Mouse (Mus musculus) urinary bladder, postnatal 10 days (tissue): ENCODE measurements around the gene Rps6ka2.
"Not testable (repeated sequence)": the region's sequence is repeated elsewhere in the genome, so short reads cannot be mapped to it uniquely, and the experiment has no call there.

Experiments used
- DNase-seq: peaks from one replicate; pipeline ENCODE4 v3.0.0; 2022; ENCODE audit warnings: low spot score

Gene Rps6ka2

GRCm38 (mm10) chr17:7270506-7270905, 100.6 kb downstream of the Rps6ka2 start:
- DNase-seq, result no peak

DNA sequence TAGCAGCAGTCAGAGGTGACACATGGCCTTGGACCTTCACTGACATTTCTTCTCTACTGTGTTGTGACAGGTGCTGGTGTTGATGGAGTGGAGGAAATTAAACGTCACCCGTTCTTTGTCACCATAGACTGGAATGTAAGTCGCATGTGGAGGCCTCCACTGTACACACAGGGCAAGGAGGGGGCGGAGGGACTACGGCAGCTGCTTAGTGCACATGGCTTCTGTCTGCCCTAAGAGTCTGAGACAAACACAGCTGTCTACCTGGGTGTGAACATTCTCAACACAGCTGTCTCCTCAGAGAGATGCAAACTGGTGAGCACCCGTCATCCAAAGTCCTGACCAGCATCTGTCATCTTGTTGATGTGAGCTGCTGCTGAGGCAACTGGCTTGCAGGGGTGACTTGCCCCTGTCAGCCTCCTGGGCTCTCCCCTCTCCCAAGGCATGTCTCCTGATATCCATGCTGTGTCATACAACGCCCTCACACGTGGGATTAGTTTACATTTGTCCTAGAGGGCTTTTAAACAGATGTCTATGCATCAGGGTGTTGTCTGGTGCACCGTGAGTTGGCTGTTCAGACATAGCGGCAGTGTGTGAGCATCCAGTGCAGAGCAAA, 101.7 kb downstream of the Rps6ka2 start:
- DNase-seq, result no peak

DNA sequence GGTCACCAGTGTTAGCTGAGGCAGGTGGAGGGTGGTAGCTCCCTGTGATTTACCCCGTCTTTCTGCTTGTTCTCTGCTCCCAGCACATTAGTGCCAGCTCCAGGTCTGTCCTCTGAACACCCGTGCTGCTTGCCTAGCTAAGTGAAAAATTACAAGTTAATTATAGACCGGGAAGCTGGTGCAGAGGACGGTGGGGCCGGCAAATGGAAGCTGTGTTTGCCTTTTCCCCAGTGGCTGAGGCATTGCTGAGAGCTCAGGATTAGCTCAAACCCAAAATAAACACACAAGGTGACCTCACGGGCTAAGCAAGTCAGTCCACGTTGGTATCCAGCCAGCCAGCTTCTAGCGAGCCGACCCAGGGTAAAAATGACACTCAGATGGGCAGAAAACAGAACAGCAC, 103.1 kb downstream of the Rps6ka2 start:
- no peak for DNase-seq

DNA sequence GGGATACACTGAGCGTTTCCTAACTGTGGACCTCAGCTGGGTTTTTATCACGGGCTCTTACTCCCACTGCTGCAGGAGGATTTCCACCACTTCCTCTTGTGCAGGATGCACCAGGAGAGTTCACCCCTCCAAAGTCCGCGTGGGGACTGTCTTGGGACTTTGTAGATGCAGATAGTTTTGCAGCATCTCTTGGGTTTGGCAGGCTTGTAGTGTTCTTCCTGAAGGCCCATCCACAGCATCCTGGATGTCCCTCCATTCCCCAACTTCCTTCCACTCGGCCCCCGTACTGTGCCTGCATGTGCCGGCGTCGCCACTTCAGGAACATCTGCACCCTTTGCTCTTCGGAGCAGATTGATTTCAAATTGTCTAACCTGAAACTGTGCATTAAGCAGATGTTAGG, 103.9 kb downstream of the Rps6ka2 start:
- DNase-seq, result no peak

DNA sequence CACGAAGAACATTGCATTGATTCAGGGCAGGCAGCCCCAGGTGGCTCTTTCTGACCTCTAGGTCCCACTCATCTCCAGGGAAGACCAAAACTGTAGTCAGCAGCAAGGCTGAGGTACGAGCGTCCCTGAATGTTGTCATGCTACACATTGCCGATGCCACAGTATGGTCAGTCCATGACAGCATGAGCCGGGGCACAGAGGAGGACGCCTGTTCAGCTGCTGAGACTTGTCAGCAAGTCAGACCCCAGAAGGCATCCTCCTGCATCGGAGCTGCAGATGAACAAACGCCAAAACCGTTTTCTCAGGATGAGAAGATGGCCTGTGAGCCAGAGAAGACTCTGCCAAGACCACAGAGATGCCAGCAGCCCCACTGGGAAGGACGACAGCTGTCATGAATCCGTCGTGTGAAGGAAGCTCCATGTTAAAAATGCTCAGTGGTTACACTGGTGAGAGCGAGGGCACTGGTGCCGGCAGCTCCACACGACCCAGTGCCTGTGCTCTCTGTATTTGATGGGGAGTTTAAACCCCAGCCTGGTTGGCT, 108.9 kb downstream of the Rps6ka2 start:
- no peak for DNase-seq

GRCm38 (mm10) chr17:7279251-7279650, 109.3 kb downstream of the Rps6ka2 start:
- DNase-seq, result no peak

DNA sequence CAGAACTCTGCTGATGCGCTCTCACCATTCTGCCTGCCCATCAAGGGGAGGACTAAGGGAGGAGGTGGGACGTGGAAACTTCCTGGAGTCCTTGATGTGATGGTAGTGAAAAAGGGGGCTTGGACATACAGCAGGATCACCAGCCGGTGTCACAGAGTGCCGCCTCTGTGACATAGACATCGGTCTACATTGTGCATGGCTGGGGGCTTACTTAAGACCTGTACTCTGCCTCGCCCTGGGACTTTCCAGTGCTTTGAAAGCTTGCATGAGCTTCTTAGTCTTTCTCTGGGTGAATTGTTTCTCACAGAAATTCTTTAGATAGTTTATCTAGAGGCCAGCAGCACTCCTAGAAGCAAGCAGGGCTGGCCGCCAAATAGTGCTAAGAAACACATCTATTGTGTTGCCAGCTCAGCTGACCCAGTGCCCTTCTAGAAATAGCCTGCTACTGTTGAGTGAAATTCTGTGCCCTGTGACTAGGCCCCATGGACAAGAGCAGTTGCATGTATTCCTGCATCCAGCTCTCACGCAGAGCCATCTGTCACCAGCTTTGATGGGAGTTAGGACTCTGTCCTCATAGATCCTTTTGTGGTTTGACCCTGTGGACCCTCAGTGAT, 114.5 kb downstream of the Rps6ka2 start:
- DNase-seq, result no peak

DNA sequence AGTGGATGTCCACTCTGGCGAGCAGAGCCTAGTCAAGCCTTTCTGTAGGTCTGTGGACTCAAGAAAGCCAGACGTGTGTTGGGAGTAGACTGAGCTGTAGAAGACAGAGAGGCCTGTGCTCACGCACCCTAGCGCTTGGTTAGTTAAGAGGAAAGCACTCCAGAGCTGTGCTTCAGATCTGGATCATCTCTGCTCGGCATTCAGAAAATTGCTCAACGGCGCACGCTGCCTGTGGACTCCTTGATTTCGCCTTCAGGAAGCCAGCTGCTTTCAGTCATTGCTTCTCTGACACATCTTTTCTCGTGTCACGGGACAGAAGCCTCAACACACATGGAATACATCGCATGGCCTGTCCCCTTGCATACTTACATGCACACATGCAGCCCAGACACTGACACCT, 115.4 kb downstream of the Rps6ka2 start:
- DNase-seq, result no peak

DNA sequence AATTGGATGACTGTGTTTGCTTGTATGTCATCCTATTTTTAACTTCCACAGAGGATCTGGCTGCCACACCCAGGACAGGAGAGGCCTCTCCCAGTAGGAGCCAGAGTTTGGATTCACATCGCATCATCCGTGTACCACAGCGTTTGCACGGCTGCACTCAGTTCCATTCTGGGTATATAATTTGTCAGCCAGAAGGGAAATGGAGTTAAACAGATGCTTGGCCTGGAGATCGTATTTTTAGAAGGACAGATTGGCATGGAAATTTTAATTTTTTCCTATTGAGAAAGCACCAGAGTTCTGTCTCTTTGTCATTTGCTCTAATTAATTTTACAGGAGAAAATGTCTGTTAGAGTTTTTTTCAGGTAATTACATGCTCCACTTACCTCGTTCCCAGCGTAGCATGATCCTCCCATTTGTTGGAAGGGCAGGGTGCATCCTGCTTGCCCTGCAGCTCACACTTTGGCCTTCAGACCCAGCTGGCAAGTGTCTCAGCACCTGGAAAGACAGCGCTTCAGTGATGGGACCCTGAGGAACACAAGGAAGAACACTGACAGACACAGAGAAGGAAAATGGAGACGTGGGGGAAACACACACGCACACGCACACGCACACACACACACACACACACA, 116.6 kb downstream of the Rps6ka2 start:
- DNase-seq, result no peak

DNA sequence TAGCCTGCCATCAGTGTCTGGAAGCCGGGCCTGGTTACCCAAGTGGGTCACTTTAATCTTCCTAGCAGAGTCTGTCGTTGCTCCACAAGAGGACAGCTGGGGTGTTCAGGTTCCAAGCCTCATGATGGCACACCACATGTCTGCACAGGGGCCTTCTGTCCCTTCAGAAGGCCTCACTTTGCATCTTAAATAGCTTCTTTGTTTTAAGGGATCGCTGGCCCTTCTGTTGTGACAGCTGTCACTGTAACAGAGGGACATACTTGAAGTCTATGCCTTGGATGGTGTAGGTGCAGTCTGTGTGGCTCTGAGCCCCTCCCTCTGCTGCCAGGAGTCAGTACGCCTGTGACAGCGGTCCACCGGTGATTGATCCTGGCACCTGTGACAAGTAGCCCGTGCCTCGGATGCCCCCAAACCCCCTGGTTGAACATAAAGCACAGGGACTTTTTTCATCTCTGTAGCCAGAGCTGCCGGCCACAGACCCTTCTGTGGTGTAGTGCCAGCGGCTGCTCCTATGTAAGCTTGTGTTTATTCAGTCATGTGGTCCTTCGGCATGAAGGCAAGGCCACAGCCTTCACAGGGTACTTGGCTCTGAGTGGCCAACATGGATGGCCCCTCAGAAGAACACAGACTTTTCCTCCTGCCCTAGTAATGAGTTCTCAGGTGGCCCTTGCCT, 122.2 kb downstream of the Rps6ka2 start:
- DNase-seq, result peak; percentile 3

GRCm38 (mm10) chr17:7306278-7307196, 136.6 kb downstream of the Rps6ka2 start:
- not testable (repeated sequence) for DNase-seq

DNA sequence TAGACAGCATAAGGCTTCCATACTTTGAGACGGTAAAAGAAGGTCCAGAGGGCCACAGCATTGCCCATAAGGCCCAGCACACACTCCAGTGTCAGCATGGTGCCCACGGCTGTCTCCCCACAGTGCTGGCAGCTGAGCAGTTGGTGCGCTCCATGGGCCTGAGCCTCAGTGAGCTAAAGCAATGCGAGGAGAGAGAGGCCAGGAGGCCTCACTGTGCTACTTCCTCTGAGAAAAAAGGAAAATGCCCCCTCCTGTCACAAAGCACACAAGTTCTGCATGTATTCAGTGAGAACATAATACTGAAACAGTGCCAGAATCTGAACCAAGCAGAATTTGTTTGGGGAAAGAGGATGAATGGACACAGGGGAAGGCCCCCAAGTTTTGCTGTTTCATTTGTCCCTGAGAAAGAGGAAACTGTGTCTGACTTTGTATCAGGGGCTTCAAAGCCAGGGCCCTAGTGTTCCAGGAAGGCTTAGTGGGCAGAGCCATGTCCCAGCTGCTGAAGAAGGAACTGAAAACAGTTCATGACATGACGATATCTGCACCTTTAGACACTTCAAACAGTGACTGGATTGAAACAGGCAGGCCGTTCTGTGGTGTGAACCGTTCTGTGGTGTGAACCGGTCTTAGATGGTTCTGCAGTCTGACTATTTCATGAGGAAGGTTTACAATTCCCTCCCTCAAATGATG, 145.9 kb downstream of the Rps6ka2 start:
- not testable (repeated sequence) for DNase-seq

- not testable (repeated sequence) for DNase-seq
These were observed 149.9 kb downstream of the Rps6ka2 start for GRCm38 (mm10) chr17:7319789-7320188.

GRCm38 (mm10) chr17:7324346-7324745, 154.4 kb downstream of the Rps6ka2 start, which contains the start of gene Tcp10a:
Tcp10a (plus strand) TSS chr17:7324646.
- DNase-seq, result not testable (repeated sequence)

- DNase-seq, result not testable (repeated sequence)
These were observed 156.5 kb downstream of the Rps6ka2 start for GRCm38 (mm10) chr17:7326415-7326814.

DNA sequence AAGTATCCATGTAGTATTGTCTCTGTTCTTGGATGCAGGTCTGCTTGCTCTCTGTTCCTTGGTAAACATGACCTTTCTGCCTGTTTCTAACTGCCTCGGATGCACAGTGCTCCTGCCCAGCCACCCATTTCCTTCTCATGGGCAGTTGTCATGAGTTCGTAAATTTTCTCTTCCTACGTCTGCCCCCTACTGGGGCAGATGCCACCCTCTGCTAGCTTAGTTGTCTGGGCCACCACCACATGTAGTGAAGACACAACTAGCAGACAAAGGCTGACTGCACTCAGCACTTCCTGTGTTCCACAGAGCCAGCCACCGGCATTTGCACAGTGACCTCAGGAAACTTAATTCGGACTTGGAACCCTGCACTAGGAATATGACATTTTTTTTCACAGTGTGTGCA, 162.8 kb downstream of the Rps6ka2 start:
- not testable (repeated sequence) for DNase-seq

DNA sequence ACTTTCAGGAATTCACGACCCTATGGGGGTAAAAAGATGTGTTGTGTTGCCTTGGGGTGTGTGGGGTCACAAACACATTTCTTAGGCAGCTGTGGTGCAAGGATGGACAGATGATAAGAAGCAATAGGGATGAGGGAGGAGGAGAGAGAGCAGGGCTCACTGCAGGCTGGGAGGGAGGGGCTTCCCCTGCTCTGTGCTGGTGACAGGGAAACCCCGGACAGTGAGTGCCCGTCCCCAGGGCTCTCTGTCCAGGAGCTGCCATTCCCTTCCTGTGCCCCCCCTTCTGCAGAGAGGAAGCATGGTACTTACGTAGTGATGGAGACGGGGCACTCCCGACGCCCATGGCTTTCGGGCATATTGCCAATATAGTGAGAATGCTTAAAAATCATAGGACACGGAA, 167.5 kb downstream of the Rps6ka2 start:
- not testable (repeated sequence) for DNase-seq

DNA sequence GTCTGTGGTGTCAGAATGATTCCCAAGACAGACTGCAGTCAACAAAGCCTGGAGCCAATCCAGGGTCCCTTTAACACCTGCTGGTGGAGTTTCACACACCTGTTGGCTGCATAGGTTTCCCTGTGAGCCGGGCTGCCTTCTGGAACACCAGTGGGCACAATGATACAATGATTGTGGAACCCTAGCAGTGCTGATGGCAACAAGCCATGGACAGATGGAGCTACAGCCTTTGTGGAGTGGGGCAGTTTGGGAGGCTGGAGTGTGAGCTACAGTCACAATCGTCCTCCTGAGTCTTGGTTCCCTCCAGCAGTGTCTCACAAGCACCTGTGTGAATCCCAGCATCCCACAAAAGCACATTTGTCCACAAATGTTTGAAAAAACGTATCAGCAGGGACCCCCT, 178.8 kb downstream of the Rps6ka2 start:
- DNase-seq, result not testable (repeated sequence)

DNA sequence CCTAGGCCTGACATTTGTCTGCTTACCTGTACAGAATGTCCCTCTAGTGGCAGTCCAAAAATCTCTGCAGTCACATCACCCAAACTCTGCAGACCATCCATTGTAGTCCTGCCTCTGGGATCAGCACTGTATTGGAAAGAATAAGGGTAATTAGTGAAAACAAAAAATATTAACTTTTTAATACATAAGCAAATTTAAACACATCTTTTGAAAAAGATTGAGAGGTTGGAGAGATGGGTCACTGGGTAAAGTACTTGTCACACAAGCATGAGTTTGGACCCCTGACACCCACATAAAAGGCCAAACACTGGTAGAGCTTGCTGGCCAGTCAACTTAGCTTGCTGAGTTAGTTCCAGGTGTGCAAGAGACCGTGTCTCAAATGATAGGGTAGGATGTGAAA, 182.7 kb downstream of the Rps6ka2 start, which contains the start of gene Ttll2:
Ttll2 (minus strand) TSS at position 101 of the 400 bp plus-strand sequence.
- not testable (repeated sequence) for DNase-seq
